Mouse (Mus musculus): ENCODE measurements around the gene Cd24a.

GRCm38 (mm10) chr10:43550923-43551322 is 27.2 kb upstream of the Cd24a start:
- TF ChIP-seq POLR2A (IDR thresholded peaks at IDR 0.05; ENCODE audit: low read depth, low read length) (no peak), CTCF (conservative IDR thresholded peaks at IDR 0.05; ENCODE audit: insufficient read depth, insufficient read length, low read depth, low read length) (no peak)
